Mouse (Mus musculus) adrenal gland, adult 2 months (tissue): ENCODE measurements around the gene Gm4792. TPM values are rescaled to one million over a fixed set of nuclear protein-coding genes. Genes with fewer than 3 reads are reported as not detected.

Source experiments
- polyA plus RNA-seq: library from polyadenylated mRNA; depleted of rRNA; stranded (reverse); fragments of >200 nt; gene quantifications from 2 replicates; pipeline ENCODE4 v1.2.3, GENCODE M21; 2012; rRNA removed
- total RNA-seq, 2 experiments: library from RNA; stranded (reverse); gene quantifications; 2 replicates each; pipeline ENCODE4 v1.2.3; 2021

The Gm4792 gene
- total and polyA plus RNA-seq, 3 experiments, result not detected

Other genes with a start within 250 kb of the Gm4792 start
- 10 to 100 TPM; 11.7 to 13.7 TPM for gene Nr2c1, start 150.7 kb downstream of the Gm4792 start, total RNA-seq
- gene Nr2c1, start 150.7 kb downstream of the Gm4792 start, polyA plus RNA-seq, result 2.5 and 2.7 TPM in 2 replicates
- 100 to 1,000 TPM; 406 to 525 TPM for gene Ndufa12, start 100.0 kb downstream of the Gm4792 start, total RNA-seq
- gene Ndufa12, start 100.0 kb downstream of the Gm4792 start, polyA plus RNA-seq, result 18.2 and 24.4 TPM in 2 replicates
- gene Tmcc3, start 13.2 kb upstream of the Gm4792 start, total RNA-seq, result 10 to 100 TPM; 13.0 to 22.8 TPM
- gene Tmcc3, start 13.2 kb upstream of the Gm4792 start, polyA plus RNA-seq, result 4.9 and 6.9 TPM in 2 replicates